7 mouse cellular contexts compared by ENCODE assay signal in the genomic region with DNA sequence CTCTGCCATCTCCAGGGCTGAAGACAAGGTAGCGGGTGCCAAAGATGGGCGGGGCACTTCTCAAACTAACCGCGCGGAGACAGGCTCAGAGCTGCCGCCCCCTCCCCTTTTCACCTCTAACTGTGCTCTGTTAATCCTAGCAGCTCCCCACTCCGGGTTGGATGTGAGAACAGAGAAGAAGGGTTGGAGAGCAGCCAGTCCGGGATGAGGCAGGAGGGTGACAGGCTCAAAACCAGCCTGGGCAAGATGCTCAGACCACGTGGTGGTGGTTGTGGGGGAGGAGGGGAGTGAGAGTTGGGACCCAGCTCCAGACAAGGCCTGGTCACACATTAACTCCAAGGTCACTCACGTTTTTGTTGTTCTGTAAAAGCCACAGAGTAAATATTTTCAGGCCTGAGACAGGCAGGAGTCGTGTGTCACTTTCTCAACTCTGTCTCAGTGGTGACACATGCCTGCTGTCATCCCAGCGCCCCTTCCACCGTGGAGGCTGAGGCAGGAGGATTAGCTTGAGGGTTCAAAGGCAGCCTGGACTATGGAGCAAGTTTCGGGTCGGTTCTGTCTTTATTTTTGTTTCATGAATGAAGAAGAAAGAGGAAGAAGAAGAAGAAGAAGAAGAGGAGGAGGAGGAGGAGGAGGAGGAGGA. TPM values are rescaled to one million over a fixed set of nuclear protein-coding genes. Genes with fewer than 3 reads are reported as not detected.
DNase-seq lines count a peak whose midpoint lies in the region; ATAC-seq lines count a peak whose summit lies in the region.

No protein-coding gene starts in this region.

- no peaks in the 10 kb centered on the region for H3K9me3 ChIP-seq in heart, embryonic 10.5 days
- no peaks in the 10 kb centered on the region for H3K9me3 ChIP-seq in kidney, embryonic 14.5 days (ENCODE audit: control insufficient read depth, low read length)
- no peaks in the 10 kb centered on the region for H3K9me3 ChIP-seq in stomach, embryonic 15.5 days

- H3K9ac ChIP-seq in kidney, embryonic 14.5 days (ENCODE audit: low read depth, low read length) = no peak overlapping the region
- H3K9ac ChIP-seq in stomach, embryonic 15.5 days = no peak overlapping the region

- H3K4me3 ChIP-seq in heart, embryonic 10.5 days = peak overlapping the region; percentile 86
- H3K4me3 ChIP-seq in kidney, embryonic 14.5 days (ENCODE audit: low read length) = peak overlapping the region; percentile 82
- peak overlapping the region; percentile 81 for H3K4me3 ChIP-seq in stomach, embryonic 15.5 days (replicated peaks)

- ATAC-seq in kidney, embryonic 14.5 days (ENCODE audit: low FRiP score, low TSS enrichment) = no peak
- no peak for ATAC-seq in stomach, embryonic 15.5 days (ENCODE audit: insufficient read depth, low FRiP score, low read depth)

- peak overlapping the region; percentile 81 for H3K4me2 ChIP-seq in kidney, embryonic 14.5 days (replicated peaks; ENCODE audit: low read depth, low read length)
- H3K4me2 ChIP-seq in stomach, embryonic 15.5 days = peak overlapping the region; percentile 95

- peak; percentile 25 for DNase-seq in urinary bladder, adult 2 months (ENCODE audit: low spot score)
- DNase-seq in urinary bladder, adult 18-20 months (ENCODE audit: low spot score in 2 of 2) = no peak
- DNase-seq in cerebellum, adult 18-20 months = peak; percentile 63 to 65
- peak; percentile 76 for DNase-seq in heart, embryonic 10.5 days (ENCODE audit: low spot score)
- peak; percentile 56 for DNase-seq in lung, postnatal 10 days

- peaks cover 65% of the 10 kb centered on the region for H3K27me3 ChIP-seq in heart, embryonic 10.5 days (ENCODE audit: insufficient read depth, poor library complexity, severe bottlenecking)
- no peaks in the 10 kb centered on the region for H3K27me3 ChIP-seq in kidney, embryonic 14.5 days (ENCODE audit: control insufficient read depth, insufficient read depth, low read length)
- H3K27me3 ChIP-seq in stomach, embryonic 15.5 days (replicated peaks) = no peaks in the 10 kb centered on the region

- peak overlapping the region; percentile 96 for H3K27ac ChIP-seq in heart, embryonic 10.5 days
- H3K27ac ChIP-seq in kidney, embryonic 14.5 days (ENCODE audit: low read depth, low read length) = no peak overlapping the region; the same call in 1 of the 2 replicates
- H3K27ac ChIP-seq in stomach, embryonic 15.5 days = peak overlapping the region; percentile 91

- WGBS in heart, embryonic 10.5 days = 16% methylated on average over 15 of the region's 15 CpGs
- 17% methylated on average over 15 of the region's 15 CpGs for WGBS in kidney, embryonic 14.5 days
- WGBS in stomach, embryonic 15.5 days = 13% methylated on average over 15 of the region's 15 CpGs

- H3K36me3 ChIP-seq in heart, embryonic 10.5 days = no peaks in the 10 kb centered on the region
- no peaks in the 10 kb centered on the region for H3K36me3 ChIP-seq in kidney, embryonic 14.5 days (ENCODE audit: control insufficient read depth, insufficient read depth, low read length)
- no peaks in the 10 kb centered on the region for H3K36me3 ChIP-seq in stomach, embryonic 15.5 days

- peaks cover 51% of the 10 kb centered on the region for H3K4me1 ChIP-seq in heart, embryonic 10.5 days
- H3K4me1 ChIP-seq in kidney, embryonic 14.5 days (ENCODE audit: control insufficient read depth, insufficient read depth, low read length) = peaks cover 17% of the 10 kb centered on the region; the same call in 1 of the 2 replicates
- H3K4me1 ChIP-seq in stomach, embryonic 15.5 days = peaks cover 45% of the 10 kb centered on the region

RNA-seq across cellular contexts. Expression of a gene that starts 23.8 kb away (rescaled TPM):
- 28.4 and 67.0 TPM in 2 replicates for polyA plus RNA-seq in urinary bladder, adult 2 months (2012; rRNA removed)
- 23.0 and 24.3 TPM in 2 replicates for polyA plus RNA-seq in heart, embryonic 10.5 days (2016; fragmentation: Nextera tagmentation; extraction: Ambion mirVana)
- 47.3 and 59.0 TPM in 2 replicates for polyA plus RNA-seq in kidney, embryonic 14.5 days (2014; fragmentation: Nextera tagmentation; extraction: Ambion mirVana)
- 65.5 and 78.2 TPM in 2 replicates for polyA plus RNA-seq in stomach, embryonic 15.5 days (2015; fragmentation: Nextera tagmentation; extraction: Ambion mirVana)

RNA-seq across cellular contexts. Expression of a gene that starts 38.8 kb away (rescaled TPM):
- polyA plus RNA-seq in urinary bladder, adult 2 months (2012; rRNA removed) = 5.0 and 6.9 TPM in 2 replicates
- 3.4 and 4.0 TPM in 2 replicates for polyA plus RNA-seq in heart, embryonic 10.5 days (2016; fragmentation: Nextera tagmentation; extraction: Ambion mirVana)
- polyA plus RNA-seq in kidney, embryonic 14.5 days (2014; fragmentation: Nextera tagmentation; extraction: Ambion mirVana) = 14.9 and 16.4 TPM in 2 replicates
- polyA plus RNA-seq in stomach, embryonic 15.5 days (2015; fragmentation: Nextera tagmentation; extraction: Ambion mirVana) = 59.5 and 77.5 TPM in 2 replicates

RNA-seq across cellular contexts. Expression of a gene that starts 42.8 kb away (rescaled TPM):
- polyA plus RNA-seq in urinary bladder, adult 2 months (2012; rRNA removed) = 2.7 and 3.6 TPM in 2 replicates
- 1.1 and 1.7 TPM in 2 replicates for polyA plus RNA-seq in heart, embryonic 10.5 days (2016; fragmentation: Nextera tagmentation; extraction: Ambion mirVana)
- polyA plus RNA-seq in kidney, embryonic 14.5 days (2014; fragmentation: Nextera tagmentation; extraction: Ambion mirVana) = 0.61 and 1.5 TPM in 2 replicates
- 0.41 and 1.4 TPM in 2 replicates for polyA plus RNA-seq in stomach, embryonic 15.5 days (2015; fragmentation: Nextera tagmentation; extraction: Ambion mirVana)

RNA-seq across cellular contexts. Expression of a gene that starts 47.4 kb away (rescaled TPM):
- polyA plus RNA-seq in urinary bladder, adult 2 months (2012; rRNA removed) = 3.6 and 3.8 TPM in 2 replicates
- polyA plus RNA-seq in heart, embryonic 10.5 days (2016; fragmentation: Nextera tagmentation; extraction: Ambion mirVana) = 2.2 and 3.1 TPM in 2 replicates
- 3.5 and 3.8 TPM in 2 replicates for polyA plus RNA-seq in kidney, embryonic 14.5 days (2014; fragmentation: Nextera tagmentation; extraction: Ambion mirVana)
- polyA plus RNA-seq in stomach, embryonic 15.5 days (2015; fragmentation: Nextera tagmentation; extraction: Ambion mirVana) = 2.9 and 3.3 TPM in 2 replicates

RNA-seq across cellular contexts. Expression of a gene that starts 47.4 kb away (rescaled TPM):
- polyA plus RNA-seq in urinary bladder, adult 2 months (2012; rRNA removed) = 42.9 and 47.4 TPM in 2 replicates
- polyA plus RNA-seq in heart, embryonic 10.5 days (2016; fragmentation: Nextera tagmentation; extraction: Ambion mirVana) = 100 and 105 TPM in 2 replicates
- 59.2 and 73.9 TPM in 2 replicates for polyA plus RNA-seq in kidney, embryonic 14.5 days (2014; fragmentation: Nextera tagmentation; extraction: Ambion mirVana)
- 78.9 and 80.4 TPM in 2 replicates for polyA plus RNA-seq in stomach, embryonic 15.5 days (2015; fragmentation: Nextera tagmentation; extraction: Ambion mirVana)

Comparison
In these comparisons a context has a peak if more than half of its experiments do, and no peak if none do; other contexts are left out.
1. DNase-seq: peak in urinary bladder, adult 2 months (single experiment), cerebellum, adult 18-20 months (2 of 2), heart, embryonic 10.5 days (single experiment) and lung, postnatal 10 days (single experiment); none in urinary bladder, adult 18-20 months (0 of 2).
2. Peak in every context shown above with its lines, with median percentiles within 50 percentile points of each other: H3K4me3 ChIP-seq.